Mouse (Mus musculus) lung, adult 2 months (tissue): ENCODE data around the gene Orm2.

Source experiments
- CTCF ChIP-seq: fragments of 200-500 bp; IDR thresholded peaks from 2 replicates; pipeline ENCODE4 v1.5.1; 2011; ENCODE audit warnings: mild to moderate bottlenecking, low read length, control low read depth; ENCODE audit not compliant: insufficient read depth
- POLR2A ChIP-seq: fragments of 200-500 bp; IDR thresholded peaks from 2 replicates; pipeline ENCODE4 v1.6.1; 2011; ENCODE audit warnings: low read depth, mild to moderate bottlenecking, control low read depth, low read length, borderline replicate concordance; ENCODE audit errors: extremely low read depth

GRCm38 (mm10) chr4:63356981-63357570, 5.2 kb upstream of the Orm2 start:
- TF ChIP-seq POLR2A (no peak), CTCF (no peak)
